In genomic region chr13:59624903-59625302, GRCm38 (mm10) we compare ENCODE assay signal across 12 mouse cellular contexts. TPM values are rescaled to one million over a fixed set of nuclear protein-coding genes. Genes with fewer than 3 reads are reported as not detected.
A peak's percentile ranks its signal among the peaks of the same experiment; 100 is the strongest.
DNase-seq lines count a peak whose midpoint lies in the region; ATAC-seq and TF ChIP-seq lines count a peak whose summit lies in the region.
"Had no signal": no experiment of that assay in that cellular context is flagged by ENCODE, and none has a peak within 500 bp of the region (broad histone marks: within the 10 kb centered on the region; RNA-seq: fewer than 3 reads in every experiment).

No protein-coding gene starts in this region.

- 42% methylated on average over 5 of the region's 5 CpGs for WGBS in kidney, postnatal 0 days
- WGBS in heart, embryonic 11.5 days (ENCODE audit: insufficient replicate concordance) = 43% methylated on average over 5 of the region's 5 CpGs
- 75% methylated on average over 5 of the region's 5 CpGs for WGBS in liver, embryonic 11.5 days

- H3K27me3 ChIP-seq in kidney, postnatal 0 days (ENCODE audit: insufficient read depth, low read length) = no peaks in the 10 kb centered on the region
- no peaks in the 10 kb centered on the region for H3K27me3 ChIP-seq in heart, embryonic 11.5 days (ENCODE audit: control insufficient read depth, insufficient read depth, low read length)
- no peaks in the 10 kb centered on the region for H3K27me3 ChIP-seq in liver, embryonic 11.5 days (replicated peaks; ENCODE audit: control insufficient read depth, insufficient read depth, low read length)
- H3K27me3 ChIP-seq: lung, embryonic 15.5 days had no signal

- H3K4me3 ChIP-seq in kidney, postnatal 0 days (replicated peaks; ENCODE audit: low read depth, low read length) = no peak overlapping the region
- H3K4me3 ChIP-seq in heart, embryonic 11.5 days (ENCODE audit: low read depth, low read length) = no peak overlapping the region
- no peak overlapping the region for H3K4me3 ChIP-seq in liver, embryonic 11.5 days (ENCODE audit: low read depth, low read length)
- H3K4me3 ChIP-seq: hindbrain, embryonic 10.5 days; lung, embryonic 15.5 days; midbrain, embryonic 10.5 days had no signal

- DNase-seq in kidney, postnatal 0 days (ENCODE audit: low spot score) = peak; percentile 46
- no peak for DNase-seq in kidney, adult 18-20 months
- peak; percentile 39 for DNase-seq in brain, adult 2 months (ENCODE audit: low read depth, low spot score)
- peak; percentile 35 to 59 for DNase-seq in kidney, postnatal 25 days
- no peak for DNase-seq in liver, embryonic 11.5 days (ENCODE audit: low spot score)
- DNase-seq in right cerebral cortex, adult 18-20 months = no peak
- DNase-seq in lung, adult 18-20 months = no peak
- DNase-seq: thymus, postnatal 4 days had no signal

- no peaks in the 10 kb centered on the region for H3K9me3 ChIP-seq in kidney, postnatal 0 days (replicated peaks; ENCODE audit: low read length)
- no peaks in the 10 kb centered on the region for H3K9me3 ChIP-seq in heart, embryonic 11.5 days (replicated peaks; ENCODE audit: control insufficient read depth, low read length)
- no peaks in the 10 kb centered on the region for H3K9me3 ChIP-seq in liver, embryonic 11.5 days (ENCODE audit: control insufficient read depth, low read length)
- H3K9me3 ChIP-seq: hindbrain, embryonic 10.5 days; lung, embryonic 15.5 days; midbrain, embryonic 10.5 days had no signal

- peaks cover 59% of the 10 kb centered on the region for H3K36me3 ChIP-seq in kidney, postnatal 0 days (ENCODE audit: insufficient read depth, low read length)
- H3K36me3 ChIP-seq in heart, embryonic 11.5 days (ENCODE audit: control insufficient read depth, insufficient read depth, low read length) = peaks cover 21% of the 10 kb centered on the region; the same call in 1 of the 2 replicates
- H3K36me3 ChIP-seq in liver, embryonic 11.5 days (ENCODE audit: control insufficient read depth, insufficient read depth, low read length) = peaks cover 21% of the 10 kb centered on the region; the same call in 1 of the 2 replicates

- no peak for TF ChIP-seq CTCF in kidney, postnatal 0 days (IDR thresholded peaks at IDR 0.05; ENCODE audit: low read depth)

- no peak overlapping the region for H3K9ac ChIP-seq in kidney, postnatal 0 days (ENCODE audit: low read depth, low read length)
- H3K9ac ChIP-seq in heart, embryonic 11.5 days (ENCODE audit: low read depth, low read length) = no peak overlapping the region
- no peak overlapping the region for H3K9ac ChIP-seq in liver, embryonic 11.5 days (ENCODE audit: low read depth, low read length)
- H3K9ac ChIP-seq: lung, embryonic 15.5 days had no signal

- ATAC-seq in kidney, postnatal 0 days (replicated peaks; ENCODE audit: low FRiP score, low read depth) = no peak
- ATAC-seq in heart, embryonic 11.5 days (replicated peaks; ENCODE audit: insufficient number of reproducible peaks, low FRiP score, low TSS enrichment) = peak; percentile 69
- ATAC-seq in liver, embryonic 11.5 days (replicated peaks; ENCODE audit: low FRiP score) = no peak

- H3K27ac ChIP-seq in kidney, postnatal 0 days = no peak overlapping the region
- H3K27ac ChIP-seq in heart, embryonic 11.5 days (ENCODE audit: low read depth, low read length) = peak overlapping the region; percentile 71
- no peak overlapping the region for H3K27ac ChIP-seq in liver, embryonic 11.5 days (ENCODE audit: low read depth, low read length)
- H3K27ac ChIP-seq: hindbrain, embryonic 10.5 days; lung, embryonic 15.5 days; midbrain, embryonic 10.5 days had no signal

- no peaks in the 10 kb centered on the region for H3K4me1 ChIP-seq in kidney, postnatal 0 days (replicated peaks; ENCODE audit: insufficient read depth, low read length)
- peaks cover 9% of the 10 kb centered on the region for H3K4me1 ChIP-seq in heart, embryonic 11.5 days (ENCODE audit: control insufficient read depth, insufficient read depth, low read length)
- no peaks in the 10 kb centered on the region for H3K4me1 ChIP-seq in liver, embryonic 11.5 days (replicated peaks; ENCODE audit: control insufficient read depth, insufficient read depth, low read length)
- H3K4me1 ChIP-seq: hindbrain, embryonic 10.5 days; lung, embryonic 15.5 days; midbrain, embryonic 10.5 days had no signal

- no peak overlapping the region for H3K4me2 ChIP-seq in kidney, postnatal 0 days (ENCODE audit: low read length)
- no peak overlapping the region for H3K4me2 ChIP-seq in heart, embryonic 11.5 days
- H3K4me2 ChIP-seq in liver, embryonic 11.5 days = no peak overlapping the region
- H3K4me2 ChIP-seq: lung, embryonic 15.5 days had no signal

RNA-seq across cellular contexts. Expression of gene Naa35, which starts 39.8 kb away (rescaled TPM):
- 87.2 and 91.9 TPM in 2 replicates for polyA plus RNA-seq in kidney, postnatal 0 days (2015; fragmentation: Nextera tagmentation; extraction: Ambion mirVana)
- polyA plus RNA-seq in heart, embryonic 11.5 days (2014; fragmentation: Nextera tagmentation; extraction: Ambion mirVana) = 67.0 and 68.4 TPM in 2 replicates
- polyA plus RNA-seq in liver, embryonic 11.5 days (2014; fragmentation: Nextera tagmentation; extraction: Ambion mirVana) = 53.6 and 59.7 TPM in 2 replicates

RNA-seq across cellular contexts. Expression of gene Agtpbp1, which starts 39.9 kb away (rescaled TPM):
- polyA plus RNA-seq in kidney, postnatal 0 days (2015; fragmentation: Nextera tagmentation; extraction: Ambion mirVana) = 10.1 and 13.9 TPM in 2 replicates
- 13.7 and 14.7 TPM in 2 replicates for polyA plus RNA-seq in heart, embryonic 11.5 days (2014; fragmentation: Nextera tagmentation; extraction: Ambion mirVana)
- 15.6 and 16.9 TPM in 2 replicates for polyA plus RNA-seq in liver, embryonic 11.5 days (2014; fragmentation: Nextera tagmentation; extraction: Ambion mirVana)

RNA-seq across cellular contexts. Expression of gene Golm1, which starts 50.7 kb away (rescaled TPM):
- polyA plus RNA-seq in kidney, postnatal 0 days (2015; fragmentation: Nextera tagmentation; extraction: Ambion mirVana) = 22.9 and 23.0 TPM in 2 replicates
- polyA plus RNA-seq in heart, embryonic 11.5 days (2014; fragmentation: Nextera tagmentation; extraction: Ambion mirVana) = 64.8 and 68.7 TPM in 2 replicates
- polyA plus RNA-seq in liver, embryonic 11.5 days (2014; fragmentation: Nextera tagmentation; extraction: Ambion mirVana) = 87.9 and 96.5 TPM in 2 replicates

Comparison
In these comparisons a context has a peak if more than half of its experiments do, and no peak if none do; other contexts are left out.
1. DNase-seq: peak in kidney, postnatal 0 days (single experiment), brain, adult 2 months (single experiment) and kidney, postnatal 25 days (2 of 2); none in kidney, adult 18-20 months (single experiment), liver, embryonic 11.5 days (single experiment), right cerebral cortex, adult 18-20 months (single experiment) and lung, adult 18-20 months (0 of 2).